32 mouse cellular contexts compared by ENCODE assay signal in genomic region chr8:122844161-122844560, GRCm38 (mm10). TPM values are rescaled to one million over a fixed set of nuclear protein-coding genes. Genes with fewer than 3 reads are reported as not detected.
"Had no signal": no experiment of that assay in that cellular context is flagged by ENCODE, and none has a peak within 500 bp of the region (broad histone marks: within the 10 kb centered on the region; RNA-seq: fewer than 3 reads in every experiment).

No protein-coding gene starts in this region.

- DNase-seq: left cerebral cortex, postnatal 4 days; liver; liver, embryonic 13.5 days; liver, postnatal 0 days; lung, adult 18-20 months; lung, adult 2 months; lung, embryonic 14.5 days; lung, postnatal 10 days; lung, postnatal 14 days; lung, postnatal 36 days; lung, postnatal 4 days; midbrain, embryonic 14.5 days had no signal

- H3K4me3 ChIP-seq: limb, embryonic 10.5 days; limb, embryonic 12.5 days; limb, embryonic 13.5 days; limb, embryonic 15.5 days; liver, embryonic 12.5 days; liver, embryonic 13.5 days; liver, embryonic 15.5 days; lung, embryonic 15.5 days; megakaryocyte, embryonic 14.5 days; midbrain, embryonic 10.5 days; midbrain, embryonic 12.5 days; midbrain, embryonic 13.5 days; midbrain, embryonic 15.5 days; myocyte had no signal

- H3K27ac ChIP-seq: limb, embryonic 10.5 days; limb, embryonic 12.5 days; limb, embryonic 13.5 days; limb, embryonic 15.5 days; liver, embryonic 12.5 days; liver, embryonic 13.5 days; liver, embryonic 14.5 days; liver, embryonic 15.5 days; lung, embryonic 15.5 days; macrophage; midbrain, embryonic 10.5 days; midbrain, embryonic 12.5 days; midbrain, embryonic 13.5 days; midbrain, embryonic 15.5 days had no signal

- H3K36me3 ChIP-seq: limb, embryonic 10.5 days; limb, embryonic 12.5 days; limb, embryonic 13.5 days; limb, embryonic 15.5 days; liver, embryonic 12.5 days; liver, embryonic 13.5 days; liver, embryonic 15.5 days; lung, embryonic 15.5 days; midbrain, embryonic 10.5 days; midbrain, embryonic 12.5 days; midbrain, embryonic 13.5 days; midbrain, embryonic 15.5 days had no signal

- H3K9me3 ChIP-seq: limb, embryonic 10.5 days; limb, embryonic 12.5 days; limb, embryonic 13.5 days; limb, embryonic 15.5 days; liver, embryonic 12.5 days; liver, embryonic 13.5 days; liver, embryonic 15.5 days; lung, embryonic 15.5 days; midbrain, embryonic 10.5 days; midbrain, embryonic 12.5 days; midbrain, embryonic 13.5 days; midbrain, embryonic 15.5 days had no signal

- H3K9ac ChIP-seq: limb, embryonic 12.5 days; limb, embryonic 13.5 days; limb, embryonic 15.5 days; liver, embryonic 12.5 days; liver, embryonic 13.5 days; liver, embryonic 14.5 days; liver, embryonic 15.5 days; liver, postnatal 0 days; lung, embryonic 14.5 days; lung, embryonic 15.5 days; midbrain, embryonic 12.5 days; midbrain, embryonic 13.5 days; midbrain, embryonic 15.5 days had no signal

- H3K27me3 ChIP-seq: lung, embryonic 15.5 days; midbrain, embryonic 15.5 days had no signal

RNA-seq across cellular contexts. Expression of gene Cdh15, which starts 3.6 kb away (rescaled TPM):
- total RNA-seq: liver, adult 2 months; megakaryocyte progenitor cell, adult 5-6 weeks; megakaryocyte, adult 5-6 weeks; megakaryocyte-erythroid progenitor cell, adult 5-6 weeks; monocyte, adult 5-6 weeks had no signal
- polyA plus RNA-seq: liver, embryonic 14.5 days; liver, postnatal 0 days; lung, embryonic 14.5 days; macrophage had no signal
